Mouse (Mus musculus) adrenal gland, adult 2 months (tissue): Measurements from ENCODE around the gene Ciita. TPM values are rescaled to one million over a fixed set of nuclear protein-coding genes. Genes with fewer than 3 reads are reported as not detected.

Source experiments
- DNase-seq: peaks from one replicate; pipeline ENCODE4 v3.0.0; 2021
- polyA plus RNA-seq: library from polyadenylated mRNA; depleted of rRNA; stranded (reverse); fragments of >200 nt; gene quantifications from 2 replicates; pipeline ENCODE4 v1.2.3, GENCODE M21; 2012
- total RNA-seq, 2 experiments: library from RNA; stranded (reverse); gene quantifications; 2 replicates each; pipeline ENCODE4 v1.2.3; 2021

The Ciita gene
- total and polyA plus RNA-seq, 3 experiments, result 1.4 to 2.3 (median 2.0) TPM

DNA sequence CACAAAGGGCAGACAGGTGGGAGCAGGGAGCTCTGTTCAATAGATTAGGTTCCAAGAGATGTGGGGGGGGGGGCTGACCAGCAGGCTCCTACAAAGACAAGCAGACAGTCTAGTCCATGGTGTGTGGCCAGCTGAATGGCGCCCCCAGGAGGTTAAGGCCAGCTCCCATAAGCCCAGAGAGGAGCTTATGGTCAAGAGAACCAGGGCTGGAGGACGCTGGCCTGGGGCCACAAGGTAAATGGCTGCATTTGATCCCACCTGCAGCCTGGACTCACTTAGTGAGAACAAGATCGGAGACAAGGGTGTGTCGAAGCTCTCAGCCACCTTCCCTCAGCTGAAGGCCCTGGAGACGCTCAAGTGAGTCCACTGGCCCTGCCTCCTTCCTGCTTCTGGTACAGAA lies 38.2 kb downstream of the Ciita start:
- DNase-seq, result peak; percentile 5

DNA sequence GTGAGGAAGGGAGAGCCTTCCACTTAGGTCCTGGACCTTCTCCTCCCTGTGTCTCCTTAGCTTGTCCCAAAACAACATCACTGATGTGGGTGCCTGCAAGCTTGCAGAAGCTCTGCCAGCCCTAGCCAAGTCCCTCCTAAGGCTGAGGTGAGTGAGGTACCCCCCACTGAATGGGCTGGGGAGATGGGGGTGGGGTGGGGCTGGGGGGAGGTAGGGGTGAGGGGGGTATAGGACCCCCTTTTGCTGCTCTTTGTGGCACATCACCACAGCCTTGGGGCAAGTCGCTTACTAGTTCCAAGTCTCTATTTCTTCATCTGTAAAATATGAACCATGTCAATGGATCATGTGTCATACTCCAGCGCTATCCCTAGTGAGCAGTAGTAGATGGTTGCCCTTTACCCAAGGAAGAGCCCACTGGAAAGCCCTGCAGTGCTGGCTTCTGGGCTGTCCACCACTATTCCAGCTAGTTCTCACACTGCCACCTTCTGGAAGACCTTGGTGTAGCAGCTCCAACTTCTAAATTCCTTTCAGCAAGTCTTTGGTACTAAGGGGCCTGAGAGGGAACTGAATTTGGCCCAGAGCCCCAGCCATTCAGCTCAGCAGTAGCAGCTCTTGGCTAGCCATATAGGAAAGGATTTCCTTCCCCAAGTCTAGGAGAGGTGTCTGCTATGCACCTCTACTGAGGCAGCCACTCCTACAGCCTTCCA lies 41.2 kb downstream of the Ciita start:
- peak; percentile 59 for DNase-seq

DNA sequence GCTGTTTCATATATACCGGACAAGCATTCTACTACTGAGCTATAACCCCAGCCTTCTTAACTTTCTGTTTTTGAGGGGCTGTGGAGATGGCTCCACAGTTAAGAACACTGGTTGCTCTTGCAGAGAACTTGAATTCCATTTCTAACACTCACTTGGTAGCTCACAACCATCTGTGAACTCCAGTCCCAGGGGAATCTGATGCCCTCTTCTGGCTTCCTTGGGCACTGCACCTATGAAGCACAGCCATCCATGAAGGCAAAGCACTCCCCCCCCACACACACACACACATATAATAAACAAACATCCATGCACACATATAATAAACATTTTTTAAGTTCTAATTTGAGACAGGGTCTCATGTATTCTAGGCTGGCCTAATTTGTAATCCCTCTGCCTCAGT lies 43.0 kb downstream of the Ciita start:
- DNase-seq, result peak; percentile 61

DNA sequence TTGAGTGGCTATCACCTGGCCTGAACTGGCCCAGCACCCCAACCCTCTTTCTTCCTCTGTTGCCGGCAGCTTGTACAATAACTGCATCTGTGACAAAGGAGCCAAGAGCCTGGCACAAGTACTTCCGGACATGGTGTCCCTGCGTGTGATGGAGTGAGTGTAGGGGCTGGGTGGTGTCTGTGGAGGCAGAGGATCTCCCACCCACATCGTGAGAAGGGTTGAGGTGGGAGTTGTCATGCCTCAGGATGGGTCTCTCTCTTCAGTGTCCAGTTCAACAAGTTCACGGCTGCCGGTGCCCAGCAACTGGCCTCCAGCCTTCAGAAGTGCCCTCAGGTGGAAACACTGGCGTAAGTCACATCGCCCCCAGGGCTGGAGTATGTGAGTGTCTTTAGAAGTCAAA lies 43.8 kb downstream of the Ciita start:
- no peak for DNase-seq

DNA sequence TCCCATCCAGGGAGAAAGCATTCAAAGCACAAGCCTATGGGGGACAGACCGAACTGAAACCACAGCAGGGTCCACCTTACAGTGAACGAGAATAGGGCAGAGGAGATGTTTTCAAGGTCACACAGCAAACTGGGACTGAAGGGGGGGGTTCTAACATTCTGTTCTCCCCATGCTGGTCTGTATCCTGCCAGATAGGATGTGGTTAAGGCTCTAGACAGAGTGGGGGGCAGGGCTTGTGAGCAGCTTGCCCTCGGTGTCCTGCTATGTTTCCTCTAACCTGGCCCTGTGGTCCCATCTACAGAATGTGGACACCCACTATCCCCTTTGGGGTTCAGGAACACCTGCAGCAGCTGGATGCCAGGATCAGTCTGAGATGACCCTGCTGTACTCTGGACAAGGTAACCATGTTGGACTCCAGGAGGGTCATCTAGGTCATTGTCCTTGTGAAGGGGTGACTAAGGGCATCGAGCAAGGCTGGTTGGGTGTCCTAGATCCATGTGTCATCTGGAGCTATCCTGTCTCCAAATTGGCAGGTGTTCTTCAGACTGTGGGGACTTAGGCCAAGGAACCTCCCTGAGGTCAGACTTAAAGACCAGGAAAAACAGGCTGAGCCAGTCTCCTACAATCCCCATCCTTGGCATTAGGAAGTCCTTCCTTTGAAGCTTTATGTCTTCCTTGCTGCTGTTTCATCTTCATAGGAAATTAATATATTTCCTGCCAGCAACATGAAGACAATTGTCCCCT lies 45.2 kb downstream of the Ciita start:
- DNase-seq, result peak; percentile 32

DNA sequence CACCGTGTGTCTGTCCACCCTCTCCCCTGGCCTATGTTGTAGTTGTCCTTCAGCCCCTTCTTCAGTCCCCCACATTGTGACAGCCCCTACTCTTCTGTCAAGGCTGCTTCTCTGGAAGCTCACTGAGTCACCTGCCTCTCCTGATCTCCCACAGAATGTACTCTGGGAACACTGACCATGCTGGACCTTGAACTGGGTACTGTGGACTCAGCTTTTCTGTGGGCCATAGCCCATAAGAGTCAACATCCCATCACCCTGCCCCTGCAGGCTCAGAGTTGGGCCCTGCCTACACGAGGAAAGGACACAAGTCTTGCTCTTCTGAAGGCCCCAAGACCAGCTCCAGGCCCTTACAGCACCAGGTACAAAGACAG lies 45.7 kb downstream of the Ciita start:
- DNase-seq, result no peak

DNA sequence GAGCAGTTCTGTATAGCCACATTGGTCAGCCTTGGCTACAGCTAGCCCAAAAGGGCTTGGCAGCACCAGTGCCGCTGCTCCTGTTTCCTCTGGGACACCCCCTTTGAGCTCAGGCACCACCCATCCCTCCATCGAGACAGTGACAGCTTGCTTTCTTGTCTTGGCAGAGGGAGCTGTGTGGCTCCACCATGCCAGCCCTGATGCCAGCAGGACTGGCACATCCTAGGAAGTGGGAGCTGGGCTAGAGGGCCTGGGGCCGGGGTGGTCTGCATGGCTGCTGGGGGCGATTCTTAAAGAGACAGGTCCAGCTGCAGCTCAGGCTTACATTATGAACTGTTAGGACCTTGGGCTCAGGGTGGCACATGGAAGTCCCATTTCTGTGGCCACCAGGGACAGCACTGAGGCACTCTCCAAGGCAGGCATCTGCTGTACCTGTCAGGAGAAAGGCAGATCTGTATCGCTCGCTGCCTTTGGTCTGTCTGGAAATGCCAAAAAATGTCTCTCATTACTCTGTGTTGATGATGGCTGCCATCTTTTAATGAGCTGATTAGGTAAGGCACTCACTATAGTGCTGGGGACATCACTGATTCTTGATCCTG lies 47.3 kb downstream of the Ciita start:
- no peak for DNase-seq

DNA sequence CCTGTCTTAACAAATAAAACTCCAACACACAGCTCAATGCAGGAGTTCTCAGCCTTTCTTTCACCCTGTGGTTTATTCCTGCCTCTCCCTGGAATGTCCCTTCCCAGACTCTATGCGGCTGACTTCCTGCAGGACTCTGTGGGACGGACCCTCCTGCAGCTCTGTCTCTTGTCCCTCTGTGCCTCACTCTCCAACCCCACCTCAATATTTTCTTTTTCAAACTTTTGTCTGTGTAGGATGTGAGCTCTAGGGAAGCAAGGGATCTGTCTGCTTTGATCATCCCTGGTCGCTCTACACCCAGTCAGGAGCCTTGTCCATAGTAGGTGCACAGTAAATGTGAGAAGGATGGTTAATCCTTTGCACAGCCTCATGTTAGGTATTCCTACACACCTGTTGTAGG lies 48.5 kb downstream of the Ciita start:
- no peak for DNase-seq

DNA sequence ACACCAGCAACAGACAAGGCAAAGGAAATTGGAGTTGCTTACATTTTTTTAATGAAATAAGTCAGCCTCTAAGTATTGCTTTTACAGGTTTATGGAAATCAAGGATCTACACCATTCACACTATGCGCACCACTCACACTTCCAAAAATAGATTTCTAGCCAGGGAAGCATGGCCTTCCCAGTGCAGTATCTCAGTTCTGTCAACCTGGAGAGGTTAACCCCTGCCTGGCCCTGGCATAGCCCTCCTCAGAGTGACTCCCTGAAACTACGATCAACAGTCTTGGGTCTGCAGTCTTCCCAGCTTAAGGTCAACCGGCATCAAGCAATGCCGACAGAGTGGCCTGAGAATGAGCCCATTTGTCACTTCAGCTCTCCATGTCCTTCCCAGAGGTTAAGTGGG lies 50.3 kb downstream of the Ciita start:
- DNase-seq, result no peak

DNA sequence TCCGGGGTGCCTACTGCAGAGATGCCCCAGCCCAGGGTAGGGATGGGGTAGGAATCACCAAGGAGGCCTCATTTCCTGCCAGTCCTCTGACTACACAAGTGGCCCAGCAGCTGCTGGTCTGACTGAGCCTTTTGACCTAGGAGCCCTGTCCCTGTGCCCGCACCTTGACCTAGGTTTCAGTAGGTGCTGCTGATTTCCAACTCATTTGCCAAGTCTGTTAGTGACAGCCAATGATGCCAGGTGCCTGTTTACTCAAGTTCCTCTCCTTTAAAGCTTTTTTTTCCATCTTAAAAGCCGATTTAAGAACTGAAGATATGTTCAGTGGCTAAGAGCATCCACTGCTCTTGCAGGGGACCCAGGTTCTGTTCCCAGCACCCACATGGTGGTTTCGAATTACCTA lies 53.9 kb downstream of the Ciita start:
- DNase-seq, result no peak

DNA sequence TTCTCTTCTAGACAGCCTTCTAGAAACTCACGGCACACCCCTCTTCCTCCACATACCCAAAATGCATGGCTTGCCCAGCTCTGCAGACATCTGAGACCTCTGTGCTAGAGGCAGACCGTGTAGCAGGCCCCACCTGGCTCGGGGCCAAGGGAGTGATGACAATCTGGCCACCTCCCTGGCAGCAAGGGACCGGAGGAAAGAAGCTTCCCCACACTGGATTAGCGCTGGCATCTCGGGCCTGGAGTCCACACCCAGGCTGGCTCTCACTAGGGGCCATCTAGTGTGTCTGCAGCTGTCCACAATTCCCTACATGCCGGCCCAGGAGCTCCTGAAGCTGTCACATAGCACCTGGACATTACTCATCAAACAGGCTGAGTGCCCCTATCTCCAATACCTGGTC lies 54.7 kb downstream of the Ciita start:
- DNase-seq, result no peak

DNA sequence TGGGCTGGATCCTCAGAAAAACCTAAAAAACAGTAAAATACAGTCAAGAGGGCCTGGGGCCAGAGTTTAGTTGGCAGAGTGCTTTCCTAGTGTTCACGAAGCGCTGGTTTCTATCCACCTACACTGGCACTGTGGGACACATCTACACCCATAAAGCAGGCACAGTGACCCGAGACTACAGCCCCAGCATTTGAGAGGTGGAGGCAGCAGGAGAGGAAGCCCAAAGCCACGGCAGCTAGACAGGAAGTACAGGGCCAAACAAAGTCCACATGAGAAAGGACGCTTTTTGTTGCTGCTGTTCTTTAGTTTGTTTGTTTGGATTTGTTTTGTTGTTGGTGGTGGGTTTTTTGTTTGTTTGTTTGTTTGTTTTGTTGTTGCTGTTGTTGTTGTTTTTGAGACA lies 56.5 kb downstream of the Ciita start:
- no peak for DNase-seq

DNA sequence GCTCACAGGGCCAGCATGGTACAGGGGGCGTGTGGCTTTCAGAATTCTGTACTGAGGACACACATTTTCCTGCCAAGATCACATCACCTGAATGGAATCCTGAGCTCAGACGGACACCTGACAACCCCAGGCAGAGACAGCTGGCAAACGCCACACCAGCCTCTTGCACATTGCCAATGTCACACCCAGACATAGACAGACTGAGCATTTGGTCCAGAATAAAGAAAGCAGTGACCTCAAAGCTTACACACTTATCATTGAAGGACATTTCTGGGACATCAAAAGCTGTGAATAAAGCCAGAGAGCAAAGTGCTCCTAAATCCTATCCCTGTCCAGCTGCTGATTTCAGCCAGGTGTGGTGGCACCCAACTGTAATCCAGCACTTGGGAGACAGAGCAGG lies 57.1 kb downstream of the Ciita start:
- DNase-seq, result no peak

DNA sequence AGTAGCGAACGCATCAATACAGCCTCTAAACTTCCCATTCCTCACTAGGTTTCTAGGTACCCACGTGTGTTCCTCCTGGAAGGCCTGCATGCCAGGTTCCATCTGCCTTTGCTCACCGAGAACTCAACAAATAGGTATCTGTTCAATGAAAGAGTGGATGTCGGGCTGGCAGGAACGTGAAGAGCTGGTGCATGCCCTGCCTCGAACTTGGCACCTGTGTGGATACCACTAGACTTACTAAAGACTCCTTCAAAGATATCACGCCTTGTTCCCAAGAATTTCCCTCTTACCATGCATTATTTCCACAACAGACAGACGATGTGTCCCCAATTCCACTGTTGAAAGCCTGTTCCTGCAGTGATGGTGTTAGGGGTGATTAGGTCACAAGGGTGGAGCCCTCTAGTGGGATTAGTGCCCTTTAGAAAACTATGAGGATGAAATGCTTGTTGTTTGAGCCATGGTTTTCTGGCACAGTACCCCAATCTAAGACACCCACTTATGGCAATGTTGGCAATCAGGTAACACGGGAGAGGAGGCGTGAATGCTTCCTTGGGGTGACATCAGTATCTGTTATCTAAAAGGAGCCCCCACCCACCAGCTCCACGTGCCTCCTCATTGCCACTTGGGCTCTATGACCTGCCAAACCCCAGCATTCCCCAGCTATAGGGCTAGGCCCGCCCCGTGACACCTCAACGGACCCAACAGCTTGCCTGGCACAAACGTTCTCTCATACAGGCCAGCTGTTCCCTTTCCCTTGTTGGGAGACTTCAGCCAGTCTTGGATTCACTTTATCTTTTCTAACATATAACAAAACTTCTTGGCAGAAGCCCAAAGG lies 61.1 kb downstream of the Ciita start:
- no peak for DNase-seq

DNA sequence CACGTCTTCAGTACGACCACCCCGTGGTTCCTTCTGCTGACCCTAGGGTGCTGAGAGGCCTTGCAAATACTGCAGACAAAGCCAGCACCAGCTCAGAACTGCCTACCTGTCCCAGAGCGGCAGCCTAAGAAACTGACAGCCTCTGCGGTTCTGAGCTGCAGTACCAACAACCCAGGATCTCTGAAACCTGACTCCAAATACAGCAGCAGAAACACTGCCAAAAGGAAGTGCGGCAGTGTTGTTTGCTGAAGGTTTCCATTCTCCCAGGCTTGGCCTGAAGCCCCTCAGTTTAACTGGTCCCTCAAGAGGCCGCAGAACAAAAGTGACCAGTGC lies 61.7 kb downstream of the Ciita start:
- DNase-seq, result peak; percentile 38

DNA sequence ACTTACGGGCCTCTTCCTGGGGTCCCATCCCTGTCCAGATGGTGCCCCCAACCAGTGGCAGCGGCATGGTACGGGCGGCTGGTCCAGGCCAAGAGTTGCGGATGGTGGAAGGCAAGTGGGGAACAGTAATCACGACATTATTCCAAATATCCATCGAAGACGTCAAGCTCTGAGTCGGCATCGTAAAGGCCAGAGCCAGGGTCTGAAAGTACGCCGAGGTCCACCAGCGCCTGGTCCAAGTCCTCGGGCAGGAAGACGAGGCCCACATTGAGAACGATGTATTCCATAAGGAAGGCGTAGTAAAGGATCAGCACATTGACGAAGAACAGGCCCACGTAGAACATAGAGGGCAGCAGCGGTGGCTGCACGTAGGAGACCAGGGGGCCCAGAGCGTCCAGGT lies 62.4 kb downstream of the Ciita start:
- no peak for DNase-seq

DNA sequence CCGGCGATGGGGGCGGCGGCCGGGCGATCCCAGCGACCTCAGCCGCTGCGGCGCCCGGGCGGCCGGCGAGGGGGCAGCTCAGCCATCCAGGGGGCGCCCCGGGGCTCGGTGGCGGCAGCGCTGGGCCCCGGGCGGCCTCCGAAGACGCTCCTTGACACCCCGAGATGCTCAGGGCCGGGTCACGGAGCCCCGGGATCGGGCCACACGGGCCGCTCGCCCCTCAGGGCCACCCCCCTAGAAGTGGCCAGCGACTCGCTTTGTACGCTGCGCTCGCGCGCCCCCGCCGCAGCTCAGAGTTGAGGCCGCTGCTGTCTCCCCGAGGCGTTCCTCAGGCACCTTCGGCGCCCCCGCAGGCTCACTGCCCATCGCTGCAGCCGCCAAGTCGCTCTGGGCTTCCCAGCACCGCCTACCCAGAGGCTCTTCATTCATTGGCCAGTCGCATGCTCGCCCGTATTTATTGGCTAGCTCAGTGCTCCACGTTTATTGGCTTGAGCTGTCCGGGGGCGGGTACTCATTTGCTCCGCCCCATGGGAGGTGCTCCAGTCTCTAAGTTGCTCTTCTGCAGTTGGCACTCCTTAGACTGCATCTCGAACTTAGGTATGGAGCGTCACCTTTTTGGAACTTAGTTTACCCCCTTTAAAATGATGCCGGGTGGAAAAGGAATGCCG lies 63.0 kb downstream of the Ciita start, which contains the start of gene Dexi:
TSS of gene Dexi (minus strand) at position 357 of the 668 bp plus-strand sequence.
- DNase-seq, result peak; percentile 97

DNA sequence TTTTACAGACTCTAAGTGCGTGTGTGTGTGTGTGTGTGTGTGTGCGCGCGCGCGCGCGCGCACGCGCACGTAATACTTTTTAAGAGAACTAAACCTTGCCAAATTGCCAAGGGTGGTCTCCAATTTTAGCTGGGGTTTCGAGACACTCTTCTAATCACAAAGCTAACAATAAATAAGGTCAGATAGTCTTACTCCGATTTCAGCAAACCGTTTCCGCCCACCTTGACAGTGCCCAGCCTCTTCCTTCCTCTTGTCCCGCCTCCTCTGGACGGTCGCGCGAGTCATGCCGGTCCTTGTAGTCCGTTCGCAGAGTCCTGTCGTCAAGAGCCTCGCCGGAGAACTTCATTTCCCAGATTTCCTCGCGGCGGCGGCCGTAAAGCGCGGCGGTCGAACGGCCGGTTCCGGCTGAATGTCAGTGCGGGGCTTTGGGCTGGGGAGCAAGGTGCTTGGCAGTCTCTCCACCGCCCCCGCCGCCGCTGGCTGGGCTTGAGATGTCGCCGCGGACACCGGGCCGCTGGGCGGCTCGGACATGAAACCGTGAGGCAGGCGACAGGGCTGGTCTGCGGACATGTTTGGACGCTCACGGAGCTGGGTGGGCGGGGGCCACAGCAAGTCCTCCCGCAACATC lies 65.2 kb downstream of the Ciita start, which contains the start of gene Clec16a:
TSS of gene Clec16a (plus strand) at position 345 of the 628 bp plus-strand sequence.
- DNase-seq, result peak; percentile 97

DNA sequence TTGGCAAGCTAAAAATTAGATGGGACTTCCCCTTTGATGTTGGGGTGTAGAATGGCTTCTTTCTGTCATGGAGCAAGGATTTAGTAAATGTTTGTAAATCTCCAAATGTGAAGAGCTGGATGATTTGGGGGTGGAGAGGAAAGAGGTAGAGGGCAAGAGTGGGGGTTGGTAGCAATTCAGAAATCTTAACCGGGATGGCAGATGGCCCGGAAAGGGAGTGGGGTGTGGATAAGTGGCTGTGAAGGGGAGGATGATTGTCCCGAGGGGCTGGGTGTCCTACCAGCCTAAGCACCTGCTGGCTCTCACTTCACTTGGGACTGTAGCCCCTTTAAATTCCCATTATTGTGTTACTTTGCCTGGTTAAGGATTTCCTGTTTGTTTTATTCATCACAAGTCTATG lies 67.0 kb downstream of the Ciita start:
- DNase-seq, result no peak

DNA sequence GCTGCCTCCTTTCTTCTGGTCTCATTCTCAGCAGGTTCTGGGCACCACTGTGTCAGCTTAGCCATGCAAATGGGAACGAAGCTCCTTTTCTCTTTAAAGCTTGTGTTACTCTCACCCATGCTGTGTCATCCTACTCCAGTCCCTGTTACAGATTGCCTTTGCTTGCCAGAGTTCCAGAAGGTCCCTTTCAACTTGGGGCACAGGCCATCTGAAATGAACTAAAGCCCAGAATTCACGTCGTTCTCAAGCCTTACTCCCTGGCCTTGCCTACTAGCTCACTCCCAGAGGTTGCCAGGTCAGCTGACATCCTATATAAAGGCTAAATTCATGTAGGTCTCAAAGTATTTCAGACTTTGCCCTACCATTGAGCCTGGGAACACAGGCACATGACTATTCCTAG lies 69.1 kb downstream of the Ciita start:
- no peak for DNase-seq

DNA sequence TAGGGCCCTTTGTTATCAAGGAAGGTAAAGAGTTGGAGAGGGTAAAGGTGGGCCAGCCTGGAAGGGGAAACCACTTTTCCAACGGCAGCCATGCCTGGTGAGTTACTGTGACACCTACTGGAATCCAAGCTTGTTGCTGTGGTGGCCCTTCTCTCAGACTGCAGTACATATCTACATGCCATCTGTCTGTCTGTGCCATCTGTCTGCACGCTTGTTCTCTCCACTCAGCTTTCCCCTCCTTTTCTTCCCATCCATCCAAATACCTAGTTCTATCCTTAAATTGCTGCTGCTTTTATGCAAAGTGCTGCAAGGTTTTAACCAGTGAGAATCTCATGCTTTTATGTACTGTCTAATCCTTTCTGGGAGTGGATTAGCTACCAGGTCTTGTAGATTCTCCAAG lies 69.7 kb downstream of the Ciita start:
- DNase-seq, result no peak

DNA sequence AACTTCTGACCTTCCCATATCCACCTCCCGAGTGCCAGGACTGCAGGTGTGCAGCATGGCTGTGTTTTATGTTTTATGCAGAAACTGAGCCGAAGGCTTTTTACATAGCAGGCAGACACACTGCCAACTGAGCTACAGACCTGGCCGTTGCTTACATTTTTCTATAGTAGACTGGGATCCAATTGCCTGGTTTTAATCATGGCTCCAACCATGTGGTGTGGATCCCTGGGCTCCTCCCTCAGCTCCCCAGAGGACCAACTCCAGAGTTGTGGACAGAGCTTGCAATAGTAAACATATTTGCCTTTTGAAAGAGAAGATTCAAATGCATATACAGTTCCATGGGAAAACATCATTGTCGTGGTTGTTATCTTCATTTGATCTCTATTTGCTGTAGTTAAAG lies 71.7 kb downstream of the Ciita start:
- DNase-seq, result no peak
